Mouse (Mus musculus): Measurements from ENCODE around the gene Pex7. TPM values are rescaled to one million over a fixed set of nuclear protein-coding genes. Genes with fewer than 3 reads are reported as not detected.

The Pex7 gene
- polyA plus RNA-seq, 1 experiment from 2014 or later, result 33.8 TPM

DNA sequence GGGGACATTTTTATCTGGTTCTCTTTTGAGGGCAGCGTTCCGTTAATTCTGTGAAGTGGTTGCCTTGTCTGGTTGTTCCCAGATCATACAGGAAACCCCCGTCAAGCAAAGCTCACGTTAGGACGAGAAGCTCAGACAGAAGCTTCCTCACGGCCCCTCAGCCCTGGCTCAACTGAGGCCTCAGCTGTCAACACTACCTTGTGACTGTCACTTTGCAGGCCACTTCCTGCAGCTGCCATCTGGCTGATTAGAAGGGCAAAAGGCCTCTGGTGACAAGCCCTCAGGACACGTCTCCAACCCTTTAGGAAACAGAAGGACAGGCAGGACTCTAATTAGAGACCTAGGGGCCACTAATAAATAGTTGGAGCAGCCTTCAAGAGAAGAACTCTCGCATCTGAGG, 92.1 kb downstream of the Pex7 start:
- no peak for ATAC-seq (ENCODE audit: low read depth)
- H3K4me2 ChIP-seq (ENCODE audit: low read depth, low read length), result no peak overlapping the region
- 50% methylated on average over 8 of the region's 8 CpGs for WGBS
- H3K27me3 ChIP-seq (ENCODE audit: control insufficient read depth, insufficient read depth, low read length), result no peaks in the 10 kb centered on the region
- H3K9me3 ChIP-seq (ENCODE audit: control insufficient read depth, low read length), result no peaks in the 10 kb centered on the region
- no peak overlapping the region for H3K9ac ChIP-seq (replicated peaks; ENCODE audit: low read depth, low read length)
- no peaks in the 10 kb centered on the region for H3K36me3 ChIP-seq (ENCODE audit: control insufficient read depth, insufficient read depth, low read length)
- H3K27ac ChIP-seq (ENCODE audit: low read depth, low read length), result no peak overlapping the region
- H3K4me1 ChIP-seq (ENCODE audit: control insufficient read depth, insufficient read depth, low read length), result no peaks in the 10 kb centered on the region
- H3K4me3 ChIP-seq (ENCODE audit: low read depth, low read length), result no peak overlapping the region

DNA sequence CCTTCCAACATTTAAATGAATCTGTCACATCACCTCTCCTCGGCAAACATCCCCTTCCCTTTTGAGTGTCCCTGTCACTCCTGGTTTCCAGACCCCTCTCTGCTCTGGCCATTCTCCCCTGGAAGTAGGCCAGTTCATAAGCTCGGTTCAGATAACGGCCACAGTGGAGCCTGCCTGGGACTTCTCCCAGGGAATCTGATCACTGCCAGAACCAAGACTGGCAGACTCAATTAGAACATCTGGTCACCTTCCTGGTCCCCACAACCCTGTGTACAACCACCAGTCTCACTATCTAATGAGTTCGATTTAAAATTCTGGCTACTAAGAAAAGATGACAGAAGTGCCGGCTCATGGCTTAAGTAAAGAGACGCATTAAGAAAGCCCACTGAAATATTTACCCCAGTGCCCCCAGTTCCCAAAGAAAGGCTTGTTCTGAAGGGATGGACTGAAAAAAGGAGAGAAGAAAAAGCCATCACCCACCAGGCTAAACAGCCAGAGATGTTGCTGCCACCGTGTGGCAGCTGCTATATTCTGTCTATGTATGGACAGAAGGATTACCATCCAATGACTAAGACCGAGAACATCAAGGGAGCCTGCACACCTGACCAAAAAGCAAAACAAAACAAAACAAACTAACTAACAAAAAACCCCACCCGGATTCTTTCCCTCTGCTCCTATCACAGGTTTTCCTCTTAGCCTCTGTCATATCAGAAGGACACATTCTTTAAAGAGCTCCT, 95.9 kb downstream of the Pex7 start:
- no peak overlapping the region for H3K4me2 ChIP-seq (ENCODE audit: low read depth, low read length)
- H3K9ac ChIP-seq (replicated peaks; ENCODE audit: low read depth, low read length), result no peak overlapping the region
- no peaks in the 10 kb centered on the region for H3K4me1 ChIP-seq (ENCODE audit: control insufficient read depth, insufficient read depth, low read length)
- no peak overlapping the region for H3K4me3 ChIP-seq (ENCODE audit: low read depth, low read length)
- no peak for ATAC-seq (ENCODE audit: low read depth)
- 67% methylated on average over 9 of the region's 9 CpGs for WGBS
- no peaks in the 10 kb centered on the region for H3K36me3 ChIP-seq (ENCODE audit: control insufficient read depth, insufficient read depth, low read length)
- H3K27ac ChIP-seq (ENCODE audit: low read depth, low read length), result no peak overlapping the region
- H3K27me3 ChIP-seq (ENCODE audit: control insufficient read depth, insufficient read depth, low read length), result no peaks in the 10 kb centered on the region
- no peaks in the 10 kb centered on the region for H3K9me3 ChIP-seq (ENCODE audit: control insufficient read depth, low read length)

GRCm38 (mm10) chr10:19804763-19805162, 102.7 kb downstream of the Pex7 start:
- Histone ChIP-seq H3K9ac (replicated peaks; ENCODE audit: low read depth, low read length) (no peak overlapping the region), H3K27ac (ENCODE audit: low read depth, low read length) (no peak overlapping the region), H3K27me3 (ENCODE audit: control insufficient read depth, insufficient read depth, low read length) (no peaks in the 10 kb centered on the region), H3K36me3 (ENCODE audit: control insufficient read depth, insufficient read depth, low read length) (no peaks in the 10 kb centered on the region), H3K4me2 (ENCODE audit: low read depth, low read length) (no peak overlapping the region), H3K4me1 (ENCODE audit: control insufficient read depth, insufficient read depth, low read length) (no peaks in the 10 kb centered on the region), H3K4me3 (ENCODE audit: low read depth, low read length) (no peak overlapping the region), H3K9me3 (ENCODE audit: control insufficient read depth, low read length) (no peaks in the 10 kb centered on the region)
- WGBS, result 91% methylated on average over 7 of the region's 7 CpGs
- ATAC-seq (ENCODE audit: low read depth), result no peak

Other genes starting within 250 kb of the Pex7 start
- gene Il20ra, start 195.1 kb downstream of the Pex7 start, polyA plus RNA-seq (2014; fragmentation: Nextera tagmentation; extraction: Ambion mirVana), result 0.85 and 2.2 TPM in 2 replicates
- 2.6 and 2.8 TPM in 2 replicates for gene Slc35d3, start 56.2 kb downstream of the Pex7 start, polyA plus RNA-seq (2014; fragmentation: Nextera tagmentation; extraction: Ambion mirVana)
- 1.7 and 1.9 TPM in 2 replicates for gene Map3k5, start 26.8 kb upstream of the Pex7 start, polyA plus RNA-seq (2014; fragmentation: Nextera tagmentation; extraction: Ambion mirVana)
- 7.4 and 15.5 TPM in 2 replicates for gene Map7, start 240.8 kb upstream of the Pex7 start, polyA plus RNA-seq (2014; fragmentation: Nextera tagmentation; extraction: Ambion mirVana)

All from neural tube, embryonic 14.5 days (tissue).